Mouse (Mus musculus) testis, adult 2 months (tissue): Measurements from ENCODE around the gene Ntrk2.

Source experiments
- CTCF ChIP-seq: fragments of 200-500 bp; IDR thresholded peaks from 2 replicates; pipeline ENCODE4 v1.5.1; 2012; ENCODE audit warnings: low read depth, mild to moderate bottlenecking, inconsistent platforms, low read length, moderate library complexity; ENCODE audit not compliant: control insufficient read depth, insufficient read depth, insufficient replicate concordance
- POLR2A ChIP-seq: fragments of 200-500 bp; IDR thresholded peaks from 2 replicates; pipeline ENCODE4 v1.6.1; 2012; ENCODE audit warnings: low read depth, mild to moderate bottlenecking, inconsistent platforms, low read length, moderate library complexity; ENCODE audit not compliant: control insufficient read depth

GRCm38 (mm10) chr13:59017121-59017520 lies 210.8 kb downstream of the Ntrk2 start:
- no peak for TF ChIP-seq POLR2A
- no peak for TF ChIP-seq CTCF
